Mouse (Mus musculus) G1E (cell line): ENCODE results near the gene 1300017J02Rik. TPM values are rescaled to one million over a fixed set of nuclear protein-coding genes. Genes with fewer than 3 reads are reported as not detected.
A peak's percentile ranks its signal among the peaks of the same experiment; 100 is the strongest.

ENCODE experiments used
- ATAC-seq: 2 replicates; pipeline ENCODE4 v1.8.0; 2016; ENCODE audit warnings: mild to moderate bottlenecking; ENCODE audit not compliant: insufficient number of reproducible peaks, poor library complexity, low FRiP score, severe bottlenecking; ENCODE audit errors: extremely low read depth
- DNase-seq: peaks from one replicate; pipeline ENCODE4 v3.0.0; 2012; ENCODE audit warnings: low spot score
- H3K27me3 ChIP-seq: 2 replicates; pipeline ENCODE4 v1.6.1; 2012; ENCODE audit warnings: mild to moderate bottlenecking, low read length, inconsistent platforms; ENCODE audit not compliant: insufficient read depth
- H3K36me3 ChIP-seq: replicated peaks from 2 replicates; pipeline ENCODE3; 2012; ENCODE audit warnings: mild to moderate bottlenecking, inconsistent platforms
- H3K4me1 ChIP-seq: 2 replicates; pipeline ENCODE4 v1.6.1; 2012; ENCODE audit warnings: low read depth, low read length, inconsistent platforms, mixed read lengths; ENCODE audit not compliant: insufficient read depth
- H3K4me3 ChIP-seq: 2 replicates; pipeline ENCODE4 v1.5.1; 2012; ENCODE audit warnings: low read depth, mild to moderate bottlenecking, inconsistent platforms, low read length, moderate library complexity, mixed read lengths
- H3K9me3 ChIP-seq: replicated peaks from 2 replicates; pipeline ENCODE4 v1.6.1; 2012; ENCODE audit warnings: inconsistent platforms
- CTCF ChIP-seq: IDR thresholded peaks from 2 replicates; pipeline ENCODE4 v1.5.1; 2012; ENCODE audit warnings: low read depth, low read length, inconsistent platforms, mixed read lengths
- GATA1 ChIP-seq: IDR thresholded peaks from 2 replicates; pipeline ENCODE4 v1.6.1; 2012; ENCODE audit warnings: borderline replicate concordance, low read length, inconsistent platforms, mixed read lengths
- GATA2 ChIP-seq: IDR thresholded peaks from 2 replicates; pipeline ENCODE4 v1.6.1; 2012; ENCODE audit warnings: low read depth, low read length, inconsistent platforms, borderline replicate concordance
- POLR2AphosphoS5 ChIP-seq: IDR thresholded peaks from 2 replicates; pipeline ENCODE4 v1.6.1; 2012; ENCODE audit warnings: low read depth, low read length, inconsistent platforms; ENCODE audit not compliant: insufficient replicate concordance
- TAL1 ChIP-seq: conservative IDR thresholded peaks from 2 replicates; pipeline ENCODE4 v1.6.1; 2012; ENCODE audit warnings: low read depth, low read length, inconsistent platforms, mixed read lengths
- polyA plus RNA-seq: library from polyadenylated mRNA; stranded (reverse); fragments of >175 nt; gene quantifications from 2 replicates; pipeline ENCODE4 v1.2.3, GENCODE M21; 2012
- total RNA-seq, 2 experiments: library from RNA; stranded (forward) in 1 of 2; stranded (reverse) in 1 of 2; fragments of 200-1000 nt in 1 of 2; fragments of >200 nt in 1 of 2; fragmentation: Nextera tagmentation in 1 of 2; gene quantifications; 2 replicates each; pipeline ENCODE4 v1.2.3; 2014 to 2017

The 1300017J02Rik gene
- total and polyA plus RNA-seq, 3 experiments = 6.9 to 42.4 (median 31.9) TPM

GRCm38 (mm10) chr9:103232232-103233005 is 72.5 kb downstream of the 1300017J02Rik start:
- no peak overlapping the region for H3K4me3 ChIP-seq
- H3K36me3 ChIP-seq = no peaks in the 10 kb centered on the region
- ATAC-seq = no peak
- TF ChIP-seq POLR2AphosphoS5 = no peak
- no peak for TF ChIP-seq GATA1
- TF ChIP-seq TAL1 = no peak
- no peak for TF ChIP-seq CTCF
- TF ChIP-seq GATA2 = no peak
- H3K27me3 ChIP-seq = peaks cover 43% of the 10 kb centered on the region
- no peak for DNase-seq
- H3K4me1 ChIP-seq = peaks cover 34% of the 10 kb centered on the region
- no peaks in the 10 kb centered on the region for H3K9me3 ChIP-seq

- ATAC-seq (no peak), DNase-seq (no peak)
- no peak for TF ChIP-seq TAL1
- no peak for TF ChIP-seq GATA2
- TF ChIP-seq CTCF = no peak
- no peak for TF ChIP-seq GATA1
- no peak for TF ChIP-seq POLR2AphosphoS5
- peaks cover 37% of the 10 kb centered on the region for H3K4me1 ChIP-seq
- peaks cover 34% of the 10 kb centered on the region for H3K27me3 ChIP-seq
- H3K4me3 ChIP-seq = no peak within 1 kb of the TSS
- H3K36me3 ChIP-seq = no peaks in the 10 kb centered on the region
- H3K9me3 ChIP-seq = no peaks in the 10 kb centered on the region
Measured at GRCm38 (mm10) chr9:103230151-103230951, 74.5 kb downstream of the 1300017J02Rik start, which contains the start of the genes Gm20425 and Trf. Gm20425 (minus strand) TSS chr9:103230307. Trf (minus strand) TSS chr9:103230444.

- DNase-seq (no peak), ATAC-seq (no peak)
- H3K36me3 ChIP-seq = no peaks in the 10 kb centered on the region
- no peak overlapping the region for H3K4me3 ChIP-seq
- H3K4me1 ChIP-seq = peaks cover 37% of the 10 kb centered on the region
- TF ChIP-seq GATA1 (no peak), GATA2 (no peak), TAL1 (no peak), CTCF (no peak), POLR2AphosphoS5 (no peak)
- peaks cover 27% of the 10 kb centered on the region for H3K27me3 ChIP-seq
- no peaks in the 10 kb centered on the region for H3K9me3 ChIP-seq
Measured at GRCm38 (mm10) chr9:103229037-103229867, 75.6 kb downstream of the 1300017J02Rik start.

GRCm38 (mm10) chr9:103228370-103229003 is 76.4 kb downstream of the 1300017J02Rik start:
- TF ChIP-seq TAL1 (no peak), GATA1 (no peak), CTCF (no peak), POLR2AphosphoS5 (no peak), GATA2 (no peak)
- no peaks in the 10 kb centered on the region for H3K36me3 ChIP-seq
- H3K27me3 ChIP-seq = peaks cover 25% of the 10 kb centered on the region
- H3K4me3 ChIP-seq = no peak overlapping the region; the same call in 1 of the 2 replicates
- ATAC-seq (peak; percentile 79), DNase-seq (peak; percentile 16)
- no peaks in the 10 kb centered on the region for H3K9me3 ChIP-seq
- H3K4me1 ChIP-seq = peaks cover 37% of the 10 kb centered on the region

GRCm38 (mm10) chr9:103227760-103228159 is 77.1 kb downstream of the 1300017J02Rik start:
- Histone ChIP-seq H3K4me1 (peaks cover 32% of the 10 kb centered on the region), H3K9me3 (no peaks in the 10 kb centered on the region), H3K27me3 (peaks cover 28% of the 10 kb centered on the region), H3K36me3 (no peaks in the 10 kb centered on the region), H3K4me3 (no peak overlapping the region; the same call in 1 of the 2 replicates)
- no peak for ATAC-seq
- TF ChIP-seq TAL1 (no peak), POLR2AphosphoS5 (no peak), GATA1 (no peak), CTCF (no peak), GATA2 (no peak)
- DNase-seq = no peak
